Mouse (Mus musculus) liver, embryonic 13.5 days (tissue): ENCODE data around the gene Pkd2l1. TPM values are rescaled to one million over a fixed set of nuclear protein-coding genes. Genes with fewer than 3 reads are reported as not detected.

Experiments used
- ATAC-seq: fragments of 200-750 bp; cut with Nextera tagmentation; 2 replicates; pipeline ENCODE4 v1.8.0; 2017; ENCODE audit warnings: low read depth, mild to moderate bottlenecking, moderate number of reproducible peaks, moderate library complexity
- DNase-seq: peaks from one replicate; pipeline ENCODE4 v3.0.0; 2022
- H3K27ac ChIP-seq: fragments of 300-500 bp; sonication (generic); 2 replicates; pipeline ENCODE4 v1.5.1; 2015; ENCODE audit warnings: moderate library complexity, mild to moderate bottlenecking, inconsistent platforms
- H3K27me3 ChIP-seq: fragments of 300-500 bp; sonication (generic); 2 replicates; pipeline ENCODE4 v1.6.1; 2015; ENCODE audit warnings: mild to moderate bottlenecking, inconsistent platforms
- H3K36me3 ChIP-seq: fragments of 300-500 bp; sonication (generic); 2 replicates; pipeline ENCODE4 v1.6.1; 2015; ENCODE audit warnings: mild to moderate bottlenecking, inconsistent platforms
- H3K4me1 ChIP-seq: fragments of 300-500 bp; sonication (generic); replicated peaks from 2 replicates; pipeline ENCODE4 v1.6.1; 2015; ENCODE audit warnings: inconsistent platforms
- H3K4me2 ChIP-seq: fragments of 300-500 bp; sonication (generic); 2 replicates; pipeline ENCODE4 v1.6.1; 2015; ENCODE audit warnings: inconsistent platforms, mild to moderate bottlenecking, moderate library complexity
- H3K4me3 ChIP-seq: fragments of 300-500 bp; sonication (generic); replicated peaks from 2 replicates; pipeline ENCODE4 v1.5.1; 2015; ENCODE audit warnings: mild to moderate bottlenecking, inconsistent platforms
- H3K9ac ChIP-seq: fragments of 300-500 bp; sonication (generic); 2 replicates; pipeline ENCODE4 v1.6.1; 2015; ENCODE audit warnings: mild to moderate bottlenecking, inconsistent platforms
- H3K9me3 ChIP-seq: fragments of 300-500 bp; sonication (generic); replicated peaks from 2 replicates; pipeline ENCODE4 v1.6.1; 2016; ENCODE audit warnings: inconsistent platforms
- WGBS: fragments of 180-500 bp; shearing (Covaris S2); methylation state at CpG from one replicate; pipeline ENCODE4 v1.1.7; 2015; ENCODE audit not compliant: insufficient replicate concordance; 5-methylcytosine and 5-hydroxymethylcytosine counted together
- polyA plus RNA-seq: library from polyadenylated mRNA; unstranded; fragments of >200 nt; fragmentation: Nextera tagmentation; extraction: Ambion mirVana; gene quantifications from 2 replicates; pipeline ENCODE4 v1.2.1, GENCODE M21; 2015

Gene Pkd2l1
- polyA plus RNA-seq, 1 experiment from 2014 or later = not detected

- no peak overlapping the region for H3K9ac ChIP-seq
- H3K36me3 ChIP-seq = no peaks in the 10 kb centered on the region
- no peak for ATAC-seq
- H3K4me3 ChIP-seq = no peak overlapping the region
- H3K4me2 ChIP-seq = no peak overlapping the region
- no peaks in the 10 kb centered on the region for H3K9me3 ChIP-seq
- peaks cover 46% of the 10 kb centered on the region for H3K27me3 ChIP-seq
- WGBS = 76% methylated on average over 10 of the region's 10 CpGs
- no peak for DNase-seq
- no peak overlapping the region for H3K27ac ChIP-seq
- no peaks in the 10 kb centered on the region for H3K4me1 ChIP-seq
These were observed 35.2 kb downstream of the Pkd2l1 start for GRCm38 (mm10) chr19:44157005-44157404.

DNA sequence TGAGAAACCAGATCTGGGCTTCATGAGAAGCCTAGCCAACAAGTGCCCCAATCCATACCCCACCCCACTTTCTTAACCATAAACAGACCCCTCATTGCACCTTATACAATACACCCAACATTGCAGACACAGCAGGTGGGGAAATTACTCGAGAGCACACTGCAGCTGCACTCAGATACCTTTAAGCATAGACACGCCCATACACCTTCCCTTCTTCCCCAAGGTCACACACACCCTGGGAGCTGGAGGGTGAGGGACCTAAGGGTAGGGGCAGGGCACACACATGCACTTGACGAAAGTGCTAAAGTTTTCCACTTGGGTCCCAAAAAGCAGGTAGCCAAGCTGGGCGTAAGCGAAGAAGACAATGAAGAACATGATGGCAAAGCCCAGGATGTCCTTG lies 38.5 kb downstream of the Pkd2l1 start:
- Histone ChIP-seq H3K4me1 (no peaks in the 10 kb centered on the region), H3K4me2 (no peak overlapping the region), H3K4me3 (no peak overlapping the region), H3K36me3 (no peaks in the 10 kb centered on the region), H3K9ac (no peak overlapping the region), H3K27me3 (peaks cover 56% of the 10 kb centered on the region), H3K9me3 (no peaks in the 10 kb centered on the region), H3K27ac (no peak overlapping the region)
- ATAC-seq = no peak
- WGBS = 66% methylated on average over 5 of the region's 5 CpGs
- no peak for DNase-seq

DNA sequence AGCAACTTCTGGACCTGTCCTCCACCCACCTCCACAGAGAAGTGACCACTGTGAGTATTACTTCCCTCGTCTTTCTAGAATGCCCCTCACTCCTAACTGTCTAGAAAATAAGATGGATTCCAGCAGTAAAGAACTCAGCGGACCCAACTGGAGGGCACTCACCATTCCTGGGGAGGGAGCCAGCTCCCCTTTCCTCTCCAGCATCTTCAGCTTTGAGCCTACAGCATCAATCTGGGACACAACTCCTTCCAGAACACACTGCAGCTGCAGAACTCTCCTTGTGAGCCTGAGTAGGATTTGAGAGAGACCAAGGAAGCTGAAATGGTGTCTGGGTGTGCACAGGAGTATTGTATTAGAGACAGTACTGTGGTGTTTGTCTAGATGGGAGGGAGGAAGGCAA lies 43.3 kb downstream of the Pkd2l1 start:
- Histone ChIP-seq H3K36me3 (peaks cover 4% of the 10 kb centered on the region; the same call in 1 of the 2 replicates), H3K27ac (no peak overlapping the region), H3K27me3 (peaks cover 28% of the 10 kb centered on the region; the same call in 1 of the 2 replicates), H3K9ac (no peak overlapping the region), H3K9me3 (no peaks in the 10 kb centered on the region), H3K4me1 (peaks cover 24% of the 10 kb centered on the region), H3K4me2 (no peak overlapping the region), H3K4me3 (no peak overlapping the region)
- no peak for DNase-seq
- ATAC-seq = no peak
- 45% methylated on average over 2 of the region's 2 CpGs for WGBS

GRCm38 (mm10) chr19:44148345-44148744 lies 43.9 kb downstream of the Pkd2l1 start:
- Histone ChIP-seq H3K36me3 (peaks cover 11% of the 10 kb centered on the region), H3K4me1 (peaks cover 24% of the 10 kb centered on the region), H3K4me2 (no peak overlapping the region), H3K27ac (no peak overlapping the region), H3K9ac (no peak overlapping the region), H3K9me3 (no peaks in the 10 kb centered on the region), H3K4me3 (no peak overlapping the region), H3K27me3 (peaks cover 23% of the 10 kb centered on the region; the same call in 1 of the 2 replicates)
- WGBS = 23% methylated on average over 2 of the region's 2 CpGs
- no peak for DNase-seq
- no peak for ATAC-seq

GRCm38 (mm10) chr19:44146951-44147350 lies 45.3 kb downstream of the Pkd2l1 start:
- H3K27me3 ChIP-seq = 0 out of 2 replicates have a peak, but pooled peaks cover 13% of the 10 kb centered on the region
- no peak for ATAC-seq
- WGBS = 87% methylated on average over 8 of the region's 8 CpGs
- H3K36me3 ChIP-seq = peaks cover 25% of the 10 kb centered on the region
- H3K4me3 ChIP-seq = no peak overlapping the region
- no peaks in the 10 kb centered on the region for H3K9me3 ChIP-seq
- H3K9ac ChIP-seq = no peak overlapping the region
- H3K4me2 ChIP-seq = peak overlapping the region; percentile 90; the same call in 1 of the 2 replicates
- no peak for DNase-seq
- no peak overlapping the region for H3K27ac ChIP-seq
- peaks cover 24% of the 10 kb centered on the region for H3K4me1 ChIP-seq

GRCm38 (mm10) chr19:44146568-44146879 lies 45.7 kb downstream of the Pkd2l1 start:
- DNase-seq (no peak), ATAC-seq (no peak)
- H3K9me3 ChIP-seq = no peaks in the 10 kb centered on the region
- peak overlapping the region; percentile 78; the same call in 1 of the 2 replicates for H3K9ac ChIP-seq
- 57% methylated on average over 9 of the region's 9 CpGs for WGBS
- H3K4me1 ChIP-seq = peaks cover 24% of the 10 kb centered on the region
- peak overlapping the region; percentile 90 for H3K4me2 ChIP-seq
- peak overlapping the region; percentile 79 for H3K4me3 ChIP-seq
- no peak overlapping the region for H3K27ac ChIP-seq
- H3K27me3 ChIP-seq = 0 out of 2 replicates have a peak, but pooled peaks cover 12% of the 10 kb centered on the region
- H3K36me3 ChIP-seq = peaks cover 29% of the 10 kb centered on the region

DNA sequence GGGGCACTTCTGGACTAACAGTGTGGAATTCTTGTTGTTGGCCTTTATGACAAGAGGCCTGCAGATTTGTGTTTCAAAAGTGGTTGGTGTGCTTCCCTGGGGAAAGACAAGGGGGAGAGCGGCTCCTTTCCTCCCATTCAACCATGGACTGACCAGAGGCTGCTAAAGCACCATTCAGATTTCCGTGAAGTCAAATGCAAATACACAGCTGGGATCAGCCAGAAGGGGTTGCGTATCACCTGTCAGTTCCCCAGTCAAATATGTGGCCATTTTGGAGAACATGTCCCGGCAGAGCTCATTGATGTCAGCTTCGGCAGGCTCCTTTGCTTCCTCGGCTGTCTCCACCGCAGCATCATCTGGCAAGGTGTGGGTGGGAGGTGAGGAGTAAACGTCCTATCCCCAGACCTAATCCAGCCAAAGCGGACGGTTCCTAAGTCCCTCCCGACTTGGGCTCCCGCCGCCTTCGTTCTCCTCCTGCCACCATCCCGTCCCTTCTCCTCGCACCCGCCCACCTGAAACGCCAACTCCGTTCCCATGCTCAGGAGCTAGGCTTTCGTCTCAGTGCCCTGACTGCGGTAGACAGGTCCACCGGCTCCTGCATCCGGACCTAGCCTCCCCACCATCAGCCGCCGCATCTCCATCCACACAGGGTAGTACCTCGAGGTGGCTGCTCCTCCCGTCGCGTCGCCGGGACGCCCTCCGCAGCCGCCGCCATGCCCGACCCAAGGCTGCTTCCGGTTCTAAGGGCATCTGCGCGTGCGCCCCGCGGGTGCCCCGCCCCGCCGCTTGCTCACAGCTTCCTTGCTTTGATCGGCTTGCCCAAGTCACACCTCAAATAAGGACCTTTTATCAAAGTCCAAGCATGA lies 46.3 kb downstream of the Pkd2l1 start, which contains the start of gene Bloc1s2:
Gene Bloc1s2 (minus strand): TSS at position 745 of the 866 bp plus-strand sequence.
- ATAC-seq = peak; percentile 90
- Histone ChIP-seq H3K4me3 (peak within 1 kb of the TSS; percentile 79), H3K4me1 (peaks cover 24% of the 10 kb centered on the region), H3K4me2 (peak within 1 kb of the TSS; percentile 90), H3K36me3 (peaks cover 34% of the 10 kb centered on the region), H3K27ac (no peak within 1 kb of the TSS), H3K27me3 (0 out of 2 replicates have a peak, but pooled peaks cover 12% of the 10 kb centered on the region), H3K9me3 (no peaks in the 10 kb centered on the region), H3K9ac (peak within 1 kb of the TSS; percentile 78)
- WGBS = 3% methylated on average over 45 of the region's 46 CpGs
- peak; percentile 85 for DNase-seq

GRCm38 (mm10) chr19:44144366-44144765 lies 47.9 kb downstream of the Pkd2l1 start:
- DNase-seq (peak; percentile 6), ATAC-seq (no peak)
- H3K4me1 ChIP-seq = peaks cover 24% of the 10 kb centered on the region
- H3K9me3 ChIP-seq = no peaks in the 10 kb centered on the region
- H3K27me3 ChIP-seq = 0 out of 2 replicates have a peak, but pooled peaks cover 5% of the 10 kb centered on the region
- peaks cover 44% of the 10 kb centered on the region for H3K36me3 ChIP-seq
- H3K4me3 ChIP-seq = no peak overlapping the region
- H3K27ac ChIP-seq = no peak overlapping the region
- no peak overlapping the region for H3K9ac ChIP-seq
- 42% methylated on average over 9 of the region's 9 CpGs for WGBS
- 0 out of 2 replicates have a peak overlapping the region, but pooled peaks have one; percentile 90 for H3K4me2 ChIP-seq

DNA sequence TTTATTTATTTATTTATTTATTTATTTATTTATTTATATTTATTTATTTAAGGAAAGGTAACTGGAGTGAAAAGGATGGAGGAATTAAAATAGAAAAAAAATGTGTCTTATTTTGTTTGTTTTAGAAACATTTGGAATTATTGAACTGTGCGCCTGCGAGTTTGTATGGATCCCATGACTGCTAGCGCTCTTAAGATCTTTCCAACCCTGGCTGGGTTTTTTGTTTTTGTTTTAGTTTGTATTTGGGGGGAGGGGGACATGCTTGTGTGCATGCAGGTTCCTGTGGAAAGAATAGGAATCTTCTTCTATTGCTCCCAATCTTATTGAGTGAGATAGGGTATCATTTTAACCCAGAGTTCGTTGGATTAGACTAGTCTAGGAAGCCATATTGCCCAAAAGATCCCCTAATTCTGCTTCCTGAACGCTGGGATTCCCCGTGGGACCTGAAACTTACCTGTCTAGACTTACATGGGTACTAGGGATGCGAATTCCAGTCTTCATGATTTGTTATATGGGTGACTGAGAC lies 56.2 kb downstream of the Pkd2l1 start:
- 25% methylated on average over 7 of the region's 7 CpGs for WGBS
- H3K9ac ChIP-seq = peak overlapping the region; percentile 61

DNA sequence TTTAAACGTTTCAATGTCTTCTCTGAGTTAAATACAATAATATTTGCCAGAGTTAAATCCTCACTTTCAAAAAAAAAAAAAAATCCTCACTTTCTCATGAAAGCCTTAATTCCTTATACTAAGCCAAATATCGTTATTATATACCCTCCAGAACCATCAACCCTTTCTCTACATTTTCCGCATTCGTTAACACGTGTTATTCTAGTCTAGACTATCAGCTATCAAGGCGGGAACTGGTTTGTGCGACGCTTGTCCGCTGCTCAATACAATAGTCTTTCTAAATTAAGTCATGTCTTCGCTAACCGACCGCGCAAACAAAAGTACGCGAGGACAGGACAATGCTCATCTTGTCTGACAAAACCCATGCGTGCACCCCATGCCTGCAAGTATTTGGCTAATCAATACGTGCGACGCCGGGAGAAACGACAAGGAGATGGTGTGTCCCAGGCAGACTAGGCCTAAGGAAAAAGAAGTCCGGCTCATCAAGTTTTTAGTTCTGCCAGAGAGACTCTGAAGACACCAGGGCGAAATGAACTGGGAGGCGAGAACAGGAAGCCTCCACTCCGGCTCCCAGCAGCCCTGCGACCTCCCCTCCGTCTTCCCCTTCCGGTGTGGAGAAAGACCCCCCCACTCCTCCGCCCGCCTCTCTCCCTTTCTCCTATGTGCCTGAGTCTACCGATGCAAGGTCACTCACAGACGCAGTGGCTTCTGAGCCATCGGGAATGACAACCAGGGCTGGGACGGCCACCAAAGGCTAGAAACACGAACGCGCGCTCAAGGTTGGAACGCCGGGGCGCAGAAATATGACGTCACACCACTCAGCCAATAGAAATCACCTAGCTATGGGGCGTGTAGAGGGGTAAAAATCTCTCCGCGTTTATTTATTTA lies 56.9 kb downstream of the Pkd2l1 start, which contains the start of gene Cwf19l1:
Gene Cwf19l1 (minus strand): TSS at position 805 of the 888 bp plus-strand sequence.
- WGBS = under 1% methylated on average over 45 of the region's 45 CpGs
- peak within 1 kb of the TSS; percentile 79 for H3K27ac ChIP-seq
- H3K4me3 ChIP-seq = peak within 1 kb of the TSS; percentile 74
- ATAC-seq (peak; percentile 83), DNase-seq (peak; percentile 66)
- no peaks in the 10 kb centered on the region for H3K9me3 ChIP-seq
- peak within 1 kb of the TSS; percentile 73 for H3K4me2 ChIP-seq
- H3K4me1 ChIP-seq = peaks cover 22% of the 10 kb centered on the region
- H3K9ac ChIP-seq = peak within 1 kb of the TSS; percentile 78
- no peaks in the 10 kb centered on the region for H3K27me3 ChIP-seq
- H3K36me3 ChIP-seq = peaks cover 44% of the 10 kb centered on the region

More for the DNA sequence above, 56.2 kb downstream of the Pkd2l1 start:
- H3K36me3 ChIP-seq = peaks cover 42% of the 10 kb centered on the region
- H3K4me3 ChIP-seq = peak overlapping the region; percentile 74
- peaks cover 22% of the 10 kb centered on the region for H3K4me1 ChIP-seq
- ATAC-seq (no peak), DNase-seq (no peak)
- 0 out of 2 replicates have a peak overlapping the region, but pooled peaks have one; percentile 14 for H3K27ac ChIP-seq
- H3K27me3 ChIP-seq = no peaks in the 10 kb centered on the region
- H3K9me3 ChIP-seq = no peaks in the 10 kb centered on the region
- H3K4me2 ChIP-seq = peak overlapping the region; percentile 73

GRCm38 (mm10) chr19:44132917-44133316 lies 59.3 kb downstream of the Pkd2l1 start:
- H3K36me3 ChIP-seq = peaks cover 50% of the 10 kb centered on the region
- no peaks in the 10 kb centered on the region for H3K27me3 ChIP-seq
- peaks cover 22% of the 10 kb centered on the region for H3K4me1 ChIP-seq
- no peak overlapping the region for H3K9ac ChIP-seq
- no peak overlapping the region for H3K4me2 ChIP-seq
- ATAC-seq = no peak
- DNase-seq = no peak
- H3K27ac ChIP-seq = no peak overlapping the region
- no peaks in the 10 kb centered on the region for H3K9me3 ChIP-seq
- WGBS = 68% methylated on average over 5 of the region's 5 CpGs
- no peak overlapping the region for H3K4me3 ChIP-seq
